Mouse (Mus musculus): ENCODE results near the gene Casc3. TPM values are rescaled to one million over a fixed set of nuclear protein-coding genes. Genes with fewer than 3 reads are reported as not detected.

Gene Casc3
- total RNA-seq, 2 experiments from 2014 or later, result 31.7 to 38.3 TPM

- ATAC-seq (replicated peaks; ENCODE audit: poor library complexity), result no peak
These were observed 32.0 kb upstream of the Casc3 start for GRCm38 (mm10) chr11:98772667-98773171.

DNA sequence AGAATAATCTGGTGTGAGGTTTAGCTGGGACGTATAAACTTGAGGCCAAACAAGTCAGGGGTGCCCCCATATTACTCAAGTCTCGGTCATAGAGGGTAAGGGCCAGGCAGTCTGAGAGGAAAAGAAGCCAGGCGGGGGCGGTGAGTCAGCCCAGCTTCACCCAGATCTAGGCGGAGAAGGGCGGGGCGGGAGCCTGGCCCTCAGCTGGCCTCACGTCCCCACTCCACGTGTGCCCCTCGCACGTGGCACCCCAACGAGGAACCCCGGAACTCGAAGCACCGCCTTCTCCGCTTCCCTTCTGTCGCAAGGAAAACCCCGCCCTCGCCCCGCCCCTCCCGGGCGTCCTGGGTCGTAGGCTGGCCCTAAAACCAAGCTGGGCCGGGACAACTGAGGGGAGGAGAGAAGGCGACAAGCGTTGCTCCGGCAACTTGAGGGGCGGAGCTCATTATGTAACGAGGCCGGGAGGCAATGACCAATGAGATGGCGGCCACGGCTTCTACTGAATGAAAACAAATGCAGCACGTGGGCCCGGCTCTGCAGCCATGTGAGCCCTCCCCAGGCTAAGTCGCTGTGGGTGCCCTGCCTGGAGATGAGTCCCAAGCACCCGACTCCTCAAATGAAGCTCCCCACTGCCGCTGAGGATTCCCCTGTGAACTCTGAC is 30.9 kb upstream of the Casc3 start:
- peak; percentile 81 for ATAC-seq (replicated peaks; ENCODE audit: poor library complexity)

- ATAC-seq (replicated peaks; ENCODE audit: poor library complexity), result no peak
These were observed 29.9 kb upstream of the Casc3 start, which contains the start of gene Nr1d1 for GRCm38 (mm10) chr11:98774582-98775347. Gene Nr1d1 (minus strand): TSS chr11:98775333.

DNA sequence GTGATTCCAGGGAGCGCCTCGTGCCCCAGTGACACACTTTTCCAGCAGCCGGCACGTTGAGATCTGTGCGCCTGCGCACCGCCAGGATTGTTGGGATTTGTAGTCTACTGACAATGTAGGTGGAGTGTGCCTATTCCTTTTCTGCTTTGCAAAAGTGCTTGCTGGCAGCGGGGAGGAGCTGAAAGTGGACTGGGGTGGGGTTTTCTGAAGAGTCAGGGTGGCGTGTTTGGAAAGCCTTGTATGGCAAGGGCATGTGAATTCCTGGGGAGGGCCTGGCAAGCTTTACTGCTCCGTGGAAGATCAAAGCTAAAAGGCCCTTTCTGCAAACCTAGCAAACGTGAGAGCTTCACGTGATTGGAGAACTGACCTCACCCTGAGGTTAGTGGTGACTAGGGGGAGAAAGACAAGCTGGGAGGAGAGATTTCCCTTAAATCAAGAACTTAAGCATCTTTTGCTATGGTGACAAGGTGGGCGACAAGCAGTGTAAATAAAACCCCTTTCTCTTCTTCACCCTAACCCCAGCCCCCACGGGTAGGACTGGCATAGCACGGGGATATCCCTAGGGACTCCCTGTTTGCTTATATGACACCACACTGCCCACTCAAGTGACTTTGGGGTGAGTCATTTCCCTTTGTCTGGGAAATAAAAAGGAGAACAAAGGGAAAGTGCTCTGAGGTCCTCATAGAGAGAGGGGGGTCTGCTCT is 29.2 kb upstream of the Casc3 start:
- peak; percentile 61 for ATAC-seq (replicated peaks; ENCODE audit: poor library complexity)

- ATAC-seq (replicated peaks; ENCODE audit: poor library complexity), result no peak
These were observed 28.5 kb upstream of the Casc3 start for GRCm38 (mm10) chr11:98776052-98776764.

DNA sequence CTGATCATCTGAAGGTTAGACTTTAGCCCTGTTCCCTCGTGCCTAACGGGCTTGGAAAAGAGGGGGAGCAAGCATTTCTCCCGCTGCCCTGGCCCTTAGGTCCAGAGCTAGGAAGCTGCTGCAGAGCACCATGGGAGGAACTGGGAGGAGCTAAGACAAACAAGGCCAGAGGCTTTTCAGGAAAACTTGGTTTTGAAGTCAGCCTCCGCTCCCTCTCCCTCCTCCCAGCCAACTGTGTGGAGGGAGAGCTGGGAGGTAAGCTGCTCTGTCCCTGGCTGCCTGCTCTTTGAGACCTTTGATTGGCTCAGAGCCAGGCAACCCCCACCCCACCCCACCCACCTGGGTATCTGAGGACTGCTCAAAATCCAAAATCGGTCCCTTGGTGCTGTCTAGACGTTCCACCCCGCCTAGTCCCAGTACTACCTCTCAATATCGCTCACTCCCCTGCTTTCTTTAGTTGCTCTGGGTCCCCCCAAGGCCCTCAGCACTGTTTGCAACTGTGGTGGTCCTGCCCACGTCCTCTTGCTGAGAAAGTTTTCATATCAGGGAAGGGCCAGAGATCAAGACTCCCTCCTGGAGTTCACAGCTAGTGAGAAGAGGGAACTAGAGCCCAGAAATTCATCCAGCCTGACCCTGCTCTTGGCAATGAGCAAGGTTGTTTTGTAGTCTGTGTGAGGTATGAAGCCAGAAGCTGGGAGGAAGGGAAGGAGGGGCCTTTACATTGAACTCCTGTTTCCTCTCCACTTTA is 27.7 kb upstream of the Casc3 start:
- ATAC-seq (replicated peaks; ENCODE audit: poor library complexity), result no peak

DNA sequence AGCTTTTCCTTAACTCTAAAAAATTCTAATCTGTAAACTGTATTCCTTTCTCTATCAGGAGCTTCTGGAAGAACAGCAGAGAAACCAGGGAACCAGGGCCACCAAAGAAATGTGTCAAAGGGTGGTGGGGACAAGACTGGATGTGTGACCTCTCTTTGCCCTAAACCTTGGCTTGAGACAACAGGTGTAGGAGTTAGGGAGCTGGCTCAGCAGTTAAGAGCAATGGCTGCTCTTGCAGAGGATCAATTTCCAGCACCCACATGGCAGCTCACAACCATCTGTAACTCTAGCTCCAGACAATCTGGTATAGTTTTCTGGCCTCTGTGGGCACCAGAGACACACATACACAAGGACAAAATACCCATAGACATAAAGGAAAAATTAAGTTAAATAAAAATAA is 26.8 kb upstream of the Casc3 start:
- no peak for ATAC-seq (replicated peaks; ENCODE audit: poor library complexity)

- no peak for ATAC-seq (replicated peaks; ENCODE audit: poor library complexity)
These were observed 22.7 kb upstream of the Casc3 start for GRCm38 (mm10) chr11:98781851-98782512.

DNA sequence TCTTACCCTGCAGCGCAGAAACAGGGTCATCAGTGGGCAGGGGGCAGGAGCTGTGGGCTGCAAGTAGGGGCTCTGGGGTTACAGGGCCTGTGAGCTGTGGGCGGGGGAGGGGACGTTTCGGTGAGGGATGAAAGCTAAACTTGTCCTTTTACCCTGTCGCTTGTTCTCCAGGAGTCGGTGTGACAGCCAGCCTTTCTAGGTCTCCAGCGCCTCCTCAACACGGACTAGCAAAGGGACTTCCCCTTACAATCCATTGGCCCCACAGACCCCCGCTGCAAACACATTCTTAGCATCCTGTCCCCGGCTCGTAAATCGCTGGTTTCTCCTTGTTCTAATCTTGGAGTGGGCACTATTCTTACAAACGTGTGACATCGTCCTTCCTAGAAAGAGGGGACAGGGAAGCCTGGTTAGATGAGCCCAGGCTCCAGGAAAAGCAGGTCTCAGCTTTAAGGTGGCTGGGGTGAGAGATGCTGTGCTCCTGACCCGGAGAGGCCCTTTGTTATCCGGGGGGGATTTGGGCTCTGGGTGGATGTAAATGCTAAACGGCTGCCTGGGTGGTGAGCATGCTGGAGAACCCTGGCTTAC is 22.0 kb upstream of the Casc3 start:
- no peak for ATAC-seq (replicated peaks; ENCODE audit: poor library complexity)

GRCm38 (mm10) chr11:98783236-98783696 is 21.4 kb upstream of the Casc3 start:
- ATAC-seq (replicated peaks; ENCODE audit: poor library complexity), result peak; percentile 77

DNA sequence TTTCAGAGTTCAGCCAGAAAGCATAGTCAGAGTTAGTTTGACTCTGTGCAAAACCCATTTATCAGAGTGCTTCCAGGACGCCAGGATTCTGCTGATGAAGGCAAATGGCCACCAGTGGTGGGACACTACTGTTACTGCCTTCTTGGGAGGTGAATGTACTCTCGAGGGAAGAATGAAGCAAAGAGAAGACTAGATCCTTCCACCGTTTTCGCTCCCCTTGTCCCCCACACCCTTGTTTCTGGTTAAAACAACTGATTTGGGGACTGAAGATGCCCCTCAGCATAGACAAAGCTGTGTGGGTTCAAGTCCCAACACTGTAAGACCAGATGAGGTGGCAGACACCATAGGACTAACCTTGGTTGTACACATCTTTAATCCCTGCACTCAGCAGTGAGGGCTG is 20.6 kb upstream of the Casc3 start:
- no peak for ATAC-seq (replicated peaks; ENCODE audit: poor library complexity)

- no peak for ATAC-seq (replicated peaks; ENCODE audit: poor library complexity)
These were observed 19.5 kb upstream of the Casc3 start for GRCm38 (mm10) chr11:98785214-98785613.

GRCm38 (mm10) chr11:98785772-98786281 is 18.9 kb upstream of the Casc3 start:
- no peak for ATAC-seq (replicated peaks; ENCODE audit: poor library complexity)

GRCm38 (mm10) chr11:98786359-98787214 is 18.1 kb upstream of the Casc3 start:
- ATAC-seq (replicated peaks; ENCODE audit: poor library complexity), result peak; percentile 60

GRCm38 (mm10) chr11:98787229-98787628 is 17.5 kb upstream of the Casc3 start:
- no peak for ATAC-seq (replicated peaks; ENCODE audit: poor library complexity)

DNA sequence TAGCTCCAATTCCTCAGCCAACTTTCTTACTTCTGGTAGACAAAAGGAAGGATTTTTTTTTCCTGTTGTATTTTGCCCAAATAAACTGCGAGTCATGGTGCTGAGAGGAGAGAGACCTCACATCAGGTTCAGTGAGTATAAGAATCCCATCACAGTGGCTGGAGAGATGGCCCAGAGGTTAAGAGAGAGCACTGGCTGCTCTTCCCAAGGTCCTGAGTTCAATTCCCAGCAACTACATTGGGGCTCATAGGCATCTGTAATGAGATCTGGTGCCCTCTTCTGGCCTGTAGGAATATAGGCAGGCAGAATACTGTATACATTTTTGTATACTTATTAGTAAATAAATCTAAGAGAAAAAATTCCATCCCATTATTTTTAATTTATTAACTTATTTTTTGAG is 17.0 kb upstream of the Casc3 start:
- no peak for ATAC-seq (replicated peaks; ENCODE audit: poor library complexity)

DNA sequence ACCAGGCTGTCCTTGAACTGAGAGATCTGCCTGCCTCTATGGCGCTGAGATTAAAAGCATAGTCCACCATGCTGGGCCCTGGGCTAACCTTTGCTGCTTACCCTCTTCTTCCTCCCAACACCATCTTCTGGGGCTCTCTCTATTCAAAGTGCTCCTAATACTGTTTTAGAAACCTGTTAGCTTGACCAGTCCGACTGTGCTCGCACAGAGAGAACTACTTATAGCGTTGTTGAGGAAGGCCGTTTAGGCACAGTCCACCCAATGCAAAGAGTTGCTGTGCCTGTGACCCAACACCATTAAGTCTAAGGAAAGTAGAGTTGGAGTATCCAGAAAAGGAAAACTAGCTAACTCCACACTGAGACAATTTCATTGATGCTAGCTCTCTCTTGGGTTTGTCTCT is 16.6 kb upstream of the Casc3 start:
- no peak for ATAC-seq (replicated peaks; ENCODE audit: poor library complexity)
